Mouse (Mus musculus) heart, embryonic 14.5 days (tissue): ENCODE results near the gene Plb1. TPM values are rescaled to one million over a fixed set of nuclear protein-coding genes. Genes with fewer than 3 reads are reported as not detected.
A peak's percentile ranks its signal among the peaks of the same experiment; 100 is the strongest.

ENCODE experiments used
- ATAC-seq: fragments of 200-750 bp; cut with Nextera tagmentation; 2 replicates; pipeline ENCODE4 v1.8.0; 2017; ENCODE audit warnings: low read depth, moderate TSS enrichment; ENCODE audit not compliant: insufficient number of reproducible peaks, insufficient read depth, low FRiP score
- H3K27ac ChIP-seq, 2 experiments: fragments of 200-500 bp in 1 of 2; fragments of 300-500 bp in 1 of 2; sonication (generic) in 1 of 2; replicated peaks in 1 of 2; 2 replicates each; pipeline ENCODE4 v1.5.1; 2012 to 2014; ENCODE audit warnings: low read depth in 2 of 2, low read length in 2 of 2, control low read depth in 1 of 2, mild to moderate bottlenecking in 1 of 2, mixed read lengths in 1 of 2; ENCODE audit not compliant: control insufficient read depth in 1 of 2, insufficient read depth in 1 of 2
- H3K27me3 ChIP-seq: fragments of 300-500 bp; sonication (generic); 2 replicates; pipeline ENCODE4 v1.6.1; 2014; ENCODE audit warnings: mild to moderate bottlenecking, low read length, control low read depth; ENCODE audit not compliant: control insufficient read depth, insufficient read depth
- H3K36me3 ChIP-seq: fragments of 300-500 bp; sonication (generic); 2 replicates; pipeline ENCODE4 v1.6.1; 2014; ENCODE audit warnings: mild to moderate bottlenecking, control low read depth, low read length, mixed read lengths; ENCODE audit not compliant: control insufficient read depth, insufficient read depth
- H3K4me1 ChIP-seq, 2 experiments: fragments of 200-500 bp in 1 of 2; fragments of 300-500 bp in 1 of 2; sonication (generic) in 1 of 2; 2 replicates each; pipeline ENCODE4 v1.6.1; 2012 to 2014; ENCODE audit warnings: low read length in 2 of 2, control low read depth in 1 of 2, mixed read lengths in 1 of 2; ENCODE audit not compliant: control insufficient read depth in 2 of 2, insufficient read depth in 2 of 2
- H3K4me2 ChIP-seq: fragments of 300-500 bp; sonication (generic); 2 replicates; pipeline ENCODE4 v1.6.1; 2014; ENCODE audit warnings: mild to moderate bottlenecking, low read length
- H3K4me3 ChIP-seq, 2 experiments: fragments of 200-500 bp in 1 of 2; fragments of 300-500 bp in 1 of 2; sonication (generic) in 1 of 2; 2 replicates each; pipeline ENCODE4 v1.5.1; 2012 to 2014; ENCODE audit warnings: low read length in 2 of 2, mild to moderate bottlenecking in 2 of 2, control low read depth in 1 of 2, low read depth in 1 of 2, moderate library complexity in 1 of 2; ENCODE audit not compliant: control insufficient read depth in 1 of 2, insufficient read depth in 1 of 2
- H3K9ac ChIP-seq: fragments of 300-500 bp; sonication (generic); 2 replicates; pipeline ENCODE4 v1.6.1; 2014; ENCODE audit warnings: mild to moderate bottlenecking, low read length
- H3K9me3 ChIP-seq: fragments of 300-500 bp; sonication (generic); 2 replicates; pipeline ENCODE4 v1.6.1; 2016; ENCODE audit warnings: low read length, control low read depth; ENCODE audit not compliant: control insufficient read depth
- WGBS: fragments of 180-500 bp; shearing (Covaris S2); extraction: QIAGEN DNeasy Blood & Tissue Kit; methylation state at CpG from one replicate; pipeline ENCODE4 v1.1.7; 2014; 5-methylcytosine and 5-hydroxymethylcytosine counted together
- polyA plus RNA-seq: library from polyadenylated mRNA; unstranded; fragments of >200 nt; fragmentation: Nextera tagmentation; extraction: Ambion mirVana; gene quantifications from 2 replicates; pipeline ENCODE4 v1.2.1, GENCODE M21; 2014

The Plb1 gene
- polyA plus RNA-seq = 1.8 and 3.2 TPM in 2 replicates

- Histone ChIP-seq H3K27me3 (no peaks in the 10 kb centered on the region), H3K27ac (no peak within 1 kb of the TSS), H3K9ac (no peak within 1 kb of the TSS), H3K36me3 (no peaks in the 10 kb centered on the region), H3K4me2 (no peak within 1 kb of the TSS), H3K4me3 (no peak within 1 kb of the TSS), H3K9me3 (no peaks in the 10 kb centered on the region), H3K4me1 (0 out of 4 replicates have a peak, but pooled peaks cover 0 to 2% of the 10 kb centered on the region in 2 experiments)
- no peak for ATAC-seq
- 76% methylated on average over 9 of the region's 9 CpGs for WGBS
Measured at GRCm38 (mm10) chr5:32232474-32232873, at the start of gene Plb1. Gene Plb1, plus strand, starts transcription at chr5:32232708.

DNA sequence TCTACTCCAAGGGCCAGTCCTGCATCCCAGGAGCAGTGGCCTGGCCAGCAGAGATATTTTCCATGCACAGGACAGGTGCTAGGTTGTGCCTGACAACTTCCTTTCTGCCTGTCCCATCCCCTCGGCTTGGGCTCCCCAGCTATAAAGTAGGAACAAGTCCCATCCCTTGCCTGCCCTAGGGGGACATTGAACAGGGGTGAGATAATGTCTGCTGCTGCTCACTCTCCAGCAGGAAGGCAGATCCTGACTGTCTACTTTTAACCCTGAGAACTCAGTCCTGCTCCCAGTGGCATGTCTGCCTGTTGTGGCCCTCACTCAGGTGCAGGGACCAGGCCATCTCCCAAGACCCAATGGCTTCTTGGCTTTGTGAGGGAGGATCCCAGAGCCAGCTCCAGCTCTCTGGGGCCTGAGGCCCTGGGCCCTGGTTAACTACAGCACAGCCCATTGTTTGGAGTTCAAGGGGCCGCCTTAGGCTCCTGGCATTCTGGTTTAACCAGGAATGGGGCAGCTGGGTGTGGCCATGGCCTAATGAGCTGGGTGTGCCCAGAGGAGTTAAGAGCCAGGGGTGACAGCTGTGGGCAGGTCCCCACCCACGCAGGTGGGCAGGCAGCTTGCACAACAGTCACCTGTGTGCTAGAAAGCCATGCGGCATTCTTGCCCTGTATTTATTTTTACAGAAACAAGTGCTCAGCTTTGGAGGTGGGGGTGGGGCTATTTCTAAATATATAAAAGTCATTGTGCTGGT is 49.5 kb upstream of the Plb1 start:
- Histone ChIP-seq H3K4me2 (no peak overlapping the region), H3K36me3 (no peaks in the 10 kb centered on the region), H3K9me3 (no peaks in the 10 kb centered on the region), H3K4me1 (peaks cover 9 to 12% of the 10 kb centered on the region in 2 experiments), H3K27ac (no peak overlapping the region), H3K4me3 (no peak overlapping the region), H3K9ac (no peak overlapping the region), H3K27me3 (no peaks in the 10 kb centered on the region)
- WGBS = 64% methylated on average over 4 of the region's 4 CpGs
- 0 out of 2 replicates have a peak, but pooled peaks have one; percentile 12 for ATAC-seq

GRCm38 (mm10) chr5:32187717-32188116 is 44.8 kb upstream of the Plb1 start:
- Histone ChIP-seq H3K9ac (no peak overlapping the region), H3K9me3 (no peaks in the 10 kb centered on the region), H3K4me2 (no peak overlapping the region), H3K27ac (no peak overlapping the region), H3K27me3 (no peaks in the 10 kb centered on the region), H3K4me3 (no peak overlapping the region), H3K4me1 (peaks cover 9 to 29% of the 10 kb centered on the region in 2 experiments), H3K36me3 (no peaks in the 10 kb centered on the region)
- WGBS = 14% methylated on average over 11 of the region's 11 CpGs
- ATAC-seq = no peak

DNA sequence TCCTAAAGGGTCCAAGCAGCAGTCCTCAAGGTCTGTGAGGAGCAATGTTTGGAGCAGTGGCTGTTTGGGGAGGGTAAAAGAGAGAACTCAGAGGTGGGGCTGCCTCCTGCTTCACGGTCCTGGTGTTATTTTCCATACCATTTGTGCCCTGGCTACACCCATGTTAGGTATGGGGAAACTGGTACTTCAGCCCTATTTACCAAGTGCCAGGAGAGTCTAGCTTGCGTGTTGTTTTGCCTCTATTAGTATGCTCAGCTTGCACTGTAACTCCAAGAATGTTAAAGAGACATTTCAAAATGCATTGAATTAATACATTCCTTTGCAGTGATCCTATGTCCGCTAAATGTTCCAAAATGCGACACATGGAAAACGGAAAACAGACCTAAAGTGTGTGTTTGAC is 41.2 kb upstream of the Plb1 start:
- no peak overlapping the region for H3K9ac ChIP-seq
- no peak overlapping the region for H3K4me2 ChIP-seq
- H3K27me3 ChIP-seq = no peaks in the 10 kb centered on the region
- 78% methylated on average over 5 of the region's 5 CpGs for WGBS
- H3K4me1 ChIP-seq = peaks cover 6 to 22% of the 10 kb centered on the region in 2 experiments; a peak in 3 of 4 replicates
- H3K4me3 ChIP-seq = no peak overlapping the region
- no peaks in the 10 kb centered on the region for H3K36me3 ChIP-seq
- no peaks in the 10 kb centered on the region for H3K9me3 ChIP-seq
- ATAC-seq = no peak
- H3K27ac ChIP-seq = no peak overlapping the region

- no peaks in the 10 kb centered on the region for H3K36me3 ChIP-seq
- H3K4me3 ChIP-seq = no peak overlapping the region
- no peak overlapping the region for H3K4me2 ChIP-seq
- peak overlapping the region in 1 of 2 experiments; percentile 30; a peak in 1 of 4 replicates for H3K27ac ChIP-seq
- 0 out of 2 replicates have a peak, but pooled peaks have one; percentile 49 for ATAC-seq
- H3K9ac ChIP-seq = no peak overlapping the region
- 63% methylated on average over 16 of the region's 16 CpGs for WGBS
- H3K4me1 ChIP-seq = peaks cover 6 to 22% of the 10 kb centered on the region in 2 experiments; a peak in 3 of 4 replicates
- H3K9me3 ChIP-seq = no peaks in the 10 kb centered on the region
- H3K27me3 ChIP-seq = no peaks in the 10 kb centered on the region
Measured at GRCm38 (mm10) chr5:32192016-32192845, 40.3 kb upstream of the Plb1 start.

GRCm38 (mm10) chr5:32194236-32194635 is 38.3 kb upstream of the Plb1 start:
- no peak for ATAC-seq
- Histone ChIP-seq H3K27me3 (no peaks in the 10 kb centered on the region), H3K9ac (no peak overlapping the region), H3K36me3 (no peaks in the 10 kb centered on the region), H3K9me3 (no peaks in the 10 kb centered on the region), H3K4me3 (no peak overlapping the region), H3K27ac (no peak overlapping the region), H3K4me1 (peaks cover 2 to 17% of the 10 kb centered on the region in 2 experiments; a peak in 3 of 4 replicates), H3K4me2 (no peak overlapping the region)
- WGBS = 81% methylated on average over 4 of the region's 4 CpGs

DNA sequence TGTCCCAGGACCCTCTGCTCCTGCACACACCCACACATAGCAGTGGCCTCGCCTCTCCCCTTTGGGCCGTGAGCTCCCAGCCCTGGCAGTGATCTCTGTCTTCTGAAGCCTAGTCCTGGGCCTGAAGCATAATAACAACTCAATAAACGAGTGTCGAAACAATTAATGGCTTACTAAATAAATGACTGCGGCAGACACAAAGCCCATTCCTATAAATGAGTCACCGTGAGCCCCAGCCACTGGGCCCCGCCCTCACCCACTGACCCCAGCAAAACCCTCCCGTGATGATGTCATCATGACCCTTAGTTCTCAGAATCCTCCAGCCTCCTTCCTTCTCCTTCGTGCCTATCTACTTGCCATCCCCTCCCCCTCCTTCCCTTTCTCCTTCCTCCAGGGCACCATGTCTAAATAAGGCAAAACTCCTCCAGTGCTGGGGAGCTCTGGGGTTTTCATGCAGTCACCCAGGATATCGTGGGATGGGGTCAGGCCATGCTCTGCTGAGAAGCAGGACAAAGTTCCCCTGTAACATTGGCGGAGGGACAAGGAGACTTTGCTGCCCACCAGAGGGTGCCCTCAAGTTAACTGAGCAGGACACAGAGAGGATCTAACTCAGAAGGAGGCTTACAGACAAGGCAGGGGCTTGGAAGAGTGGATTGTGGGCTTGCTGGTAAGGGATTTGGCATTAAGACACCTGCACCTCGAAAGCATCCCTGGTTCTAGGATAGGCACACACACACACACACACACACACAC is 36.5 kb upstream of the Plb1 start:
- ATAC-seq = no peak
- Histone ChIP-seq H3K27ac (no peak overlapping the region), H3K4me2 (no peak overlapping the region), H3K9ac (no peak overlapping the region), H3K4me3 (no peak overlapping the region), H3K4me1 (peaks cover 2 to 15% of the 10 kb centered on the region in 2 experiments; a peak in 3 of 4 replicates), H3K36me3 (no peaks in the 10 kb centered on the region), H3K9me3 (no peaks in the 10 kb centered on the region), H3K27me3 (no peaks in the 10 kb centered on the region)
- WGBS = 53% methylated on average over 12 of the region's 12 CpGs
